Mouse (Mus musculus): ENCODE data around the gene Numbl. TPM values are rescaled to one million over a fixed set of nuclear protein-coding genes. Genes with fewer than 3 reads are reported as not detected.

Numbl gene
- 56.4 and 108 TPM in 2 replicates for polyA plus RNA-seq (2012; rRNA removed)

DNA sequence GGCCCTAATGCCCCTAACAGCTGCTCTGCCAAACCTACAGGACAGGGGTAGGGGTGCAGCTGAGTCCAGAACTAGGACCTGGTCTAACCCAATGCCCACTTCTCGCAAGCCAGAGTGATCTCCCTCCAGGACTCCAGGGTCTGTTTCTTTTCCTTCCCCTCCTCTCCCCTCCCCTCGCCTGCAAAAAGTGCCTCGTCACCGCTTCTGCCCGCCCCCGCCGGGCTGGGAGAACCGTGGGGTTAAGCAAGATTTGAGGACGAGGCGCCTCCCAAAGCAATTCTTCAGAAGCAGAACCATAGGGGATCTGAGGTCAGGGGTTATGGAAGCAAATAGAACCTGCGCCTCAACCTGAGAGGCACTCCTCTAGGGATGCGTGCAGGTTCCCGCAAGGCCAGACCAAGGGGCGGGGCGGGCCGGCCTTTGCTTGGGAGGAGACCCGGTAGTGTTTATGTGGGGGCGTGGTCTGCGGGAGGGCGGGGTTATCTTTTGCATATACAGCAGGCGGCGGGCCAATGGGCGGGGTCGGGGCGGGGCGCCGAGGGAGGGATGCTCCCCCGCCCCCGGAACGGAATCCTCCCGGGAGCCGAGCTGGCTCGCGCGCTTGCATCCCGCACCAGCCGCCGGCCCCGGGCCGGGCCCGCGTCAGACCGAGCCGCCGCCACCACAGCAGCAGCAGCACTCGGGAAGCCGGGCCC lies at the start of gene Numbl:
Gene Numbl (plus strand): TSS at position 229 of the 695 bp plus-strand sequence.

DNA sequence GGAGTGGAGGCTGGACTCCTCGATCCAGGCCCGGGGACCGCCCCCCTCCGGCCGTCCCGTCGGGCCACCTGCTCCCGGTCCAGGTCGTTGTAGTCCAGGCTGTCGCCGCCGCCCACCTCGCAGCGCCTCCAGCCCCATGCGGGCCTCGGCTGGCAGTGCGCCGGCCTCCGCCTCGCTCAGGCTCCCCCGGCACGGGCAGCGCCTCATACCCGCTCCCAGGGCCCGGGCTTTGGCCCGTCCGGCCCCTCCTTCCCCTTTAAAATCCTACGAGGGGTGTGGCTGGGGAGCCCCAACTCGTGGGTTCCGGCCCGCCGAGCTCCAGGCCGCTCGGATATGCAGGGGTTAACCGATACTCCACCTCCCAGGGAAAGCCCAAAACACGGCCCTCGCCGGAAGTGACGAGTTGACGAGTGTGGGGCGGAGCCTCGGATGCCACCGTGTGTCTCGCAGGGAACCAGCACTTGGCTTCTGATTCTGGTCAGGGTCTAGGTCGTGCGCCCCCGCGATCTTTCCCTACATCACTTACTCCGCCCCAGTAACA lies 29.9 kb upstream of the Numbl start, which contains the start of gene Itpkc:
Gene Itpkc (minus strand): TSS at position 381 of the 541 bp plus-strand sequence.

GRCm38 (mm10) chr7:27232781-27233281 lies 25.4 kb upstream of the Numbl start, which contains the start of gene Coq8b:
Gene Coq8b (plus strand): TSS chr7:27233023.

Other genes with a start within 250 kb of the Numbl start
- 0.08 TPM in 1 of 2 replicates, not detected in the other for gene Cyp2a12, start 229.4 kb upstream of the Numbl start, polyA plus RNA-seq (2012; rRNA removed)
- not detected in 2 replicates for gene Cyp2f2, start 138.5 kb upstream of the Numbl start, polyA plus RNA-seq (2012; rRNA removed)
- not detected in 2 replicates for gene Cyp2t4, start 104.7 kb upstream of the Numbl start, polyA plus RNA-seq (2012; rRNA removed)
- gene Egln2, start 91.6 kb upstream of the Numbl start, polyA plus RNA-seq (2012; rRNA removed) = 89.0 and 91.9 TPM in 2 replicates
- gene Rab4b, start 79.5 kb upstream of the Numbl start, polyA plus RNA-seq (2012; rRNA removed) = 55.6 and 59.6 TPM in 2 replicates
- 0.06 and 0.11 TPM in 2 replicates for gene Gm21983, start 77.3 kb upstream of the Numbl start, polyA plus RNA-seq (2012; rRNA removed)
- gene Mia, start 77.3 kb upstream of the Numbl start, polyA plus RNA-seq (2012; rRNA removed) = 3.7 and 8.6 TPM in 2 replicates
- gene BC024978, start 62.7 kb upstream of the Numbl start, polyA plus RNA-seq (2012; rRNA removed) = 10.6 and 11.5 TPM in 2 replicates
- gene Snrpa, start 62.2 kb upstream of the Numbl start, polyA plus RNA-seq (2012; rRNA removed) = 257 and 374 TPM in 2 replicates
- 9.9 and 10.1 TPM in 2 replicates for gene Itpkc, start 29.8 kb upstream of the Numbl start, polyA plus RNA-seq (2012; rRNA removed)
- 28.7 and 30.6 TPM in 2 replicates for gene Coq8b, start 25.4 kb upstream of the Numbl start, polyA plus RNA-seq (2012; rRNA removed)
- 17.5 and 18.3 TPM in 2 replicates for gene Ltbp4, start 79.3 kb downstream of the Numbl start, polyA plus RNA-seq (2012; rRNA removed)
- gene Shkbp1, start 97.6 kb downstream of the Numbl start, polyA plus RNA-seq (2012; rRNA removed) = 82.6 and 85.8 TPM in 2 replicates
- gene Gm20479, start 99.0 kb downstream of the Numbl start, polyA plus RNA-seq (2012; rRNA removed) = 0.41 and 0.44 TPM in 2 replicates
- gene Sptbn4, start 189.3 kb downstream of the Numbl start, polyA plus RNA-seq (2012; rRNA removed) = 1.5 and 1.6 TPM in 2 replicates
- 65.2 and 71.6 TPM in 2 replicates for gene Blvrb, start 189.5 kb downstream of the Numbl start, polyA plus RNA-seq (2012; rRNA removed)
- 8.5 and 17.8 TPM in 2 replicates for gene Sertad3, start 215.3 kb downstream of the Numbl start, polyA plus RNA-seq (2012; rRNA removed)
- 11.8 and 12.2 TPM in 2 replicates for gene Sertad1, start 228.5 kb downstream of the Numbl start, polyA plus RNA-seq (2012; rRNA removed)
- gene Prx, start 240.9 kb downstream of the Numbl start, polyA plus RNA-seq (2012; rRNA removed) = 4.6 and 5.3 TPM in 2 replicates